Mouse (Mus musculus) thymus, postnatal 0 days (tissue): ENCODE results near the gene 4933421I07Rik. TPM values are rescaled to one million over a fixed set of nuclear protein-coding genes. Genes with fewer than 3 reads are reported as not detected.
A peak's percentile ranks its signal among the peaks of the same experiment; 100 is the strongest.

ENCODE experiments used
- DNase-seq: peaks from one replicate; pipeline ENCODE4 v3.0.0-alpha.2; 2015; ENCODE audit warnings: low spot score
- polyA plus RNA-seq: library from polyadenylated mRNA; unstranded; fragments of >200 nt; fragmentation: Nextera tagmentation; extraction: Ambion mirVana; gene quantifications from 2 replicates; pipeline ENCODE4 v1.2.1, GENCODE M21; 2015

Gene 4933421I07Rik
- polyA plus RNA-seq: not detected in 2 replicates

- DNase-seq: no peak
Measured at GRCm38 (mm10) chr7:42447850-42448249, at the start of gene 4933421I07Rik. 4933421I07Rik (minus strand) TSS chr7:42448120.

GRCm38 (mm10) chr7:42497356-42497755 lies 49.4 kb upstream of the 4933421I07Rik start:
- no peak for DNase-seq

GRCm38 (mm10) chr7:42496202-42496601 lies 48.3 kb upstream of the 4933421I07Rik start:
- DNase-seq: no peak

GRCm38 (mm10) chr7:42490859-42491258 lies 42.9 kb upstream of the 4933421I07Rik start:
- peak; percentile 15 for DNase-seq

- DNase-seq: no peak
Measured at GRCm38 (mm10) chr7:42490358-42490757, 42.4 kb upstream of the 4933421I07Rik start.

GRCm38 (mm10) chr7:42454640-42455039 lies 6.7 kb upstream of the 4933421I07Rik start:
- no peak for DNase-seq

GRCm38 (mm10) chr7:42450618-42451017 lies 2.7 kb upstream of the 4933421I07Rik start:
- peak; percentile 24 for DNase-seq

- no peak for DNase-seq
Measured at GRCm38 (mm10) chr7:42447352-42447751, 568 bp downstream of the 4933421I07Rik start.

Other genes starting within 250 kb of the 4933421I07Rik start
- not detected in 2 replicates for gene Vmn2r61, start 188.1 kb downstream of the 4933421I07Rik start, polyA plus RNA-seq
- 6.6 and 7.1 TPM in 2 replicates for gene Zfp141, start 57.6 kb upstream of the 4933421I07Rik start, polyA plus RNA-seq
- not detected in 2 replicates for gene Gm21028, start 130.5 kb upstream of the 4933421I07Rik start, polyA plus RNA-seq
- 0.28 and 0.31 TPM in 2 replicates for gene Zfp977, start 144.4 kb upstream of the 4933421I07Rik start, polyA plus RNA-seq
- gene Zfp976, start 194.5 kb upstream of the 4933421I07Rik start, polyA plus RNA-seq: 0.90 and 0.98 TPM in 2 replicates
- gene Zfp975, start 244.6 kb upstream of the 4933421I07Rik start, polyA plus RNA-seq: 2.2 and 2.7 TPM in 2 replicates